Mouse (Mus musculus) intestine, embryonic 14.5 days (tissue): ENCODE data around the gene Mterf4. TPM values are rescaled to one million over a fixed set of nuclear protein-coding genes. Genes with fewer than 3 reads are reported as not detected.

ENCODE experiments used
- microRNA-seq: library from miRNA; unstranded; fragments of <30 nt; microRNA quantifications from one replicate; pipeline ENCODE4, GENCODE M21; 2016
- polyA plus RNA-seq: library from polyadenylated mRNA; unstranded; fragments of >200 nt; fragmentation: Nextera tagmentation; extraction: Ambion mirVana; gene quantifications from 2 replicates; pipeline ENCODE4 v1.2.1, GENCODE M21; 2014

Mterf4 gene
- polyA plus RNA-seq, 1 experiment from 2014 or later = 25.4 TPM

Small RNA genes lying within 50 kb of the gene (microRNA-seq; reads per million reads assigned to microRNA genes)
- gene Mir6345 = not detected
- gene Mir6901 = 0.42 reads per million
- gene Mir6902 = 0.51 reads per million

Other genes starting within 250 kb of the Mterf4 start
- 15.8 and 16.7 TPM in 2 replicates for gene Kif1a, start 204.0 kb downstream of the Mterf4 start, polyA plus RNA-seq
- gene Agxt, start 170.7 kb downstream of the Mterf4 start, polyA plus RNA-seq = not detected in 2 replicates
- gene 2310007B03Rik, start 145.0 kb downstream of the Mterf4 start, polyA plus RNA-seq = 3.2 and 3.9 TPM in 2 replicates
- 0.04 and 0.16 TPM in 2 replicates for gene Crocc2, start 137.2 kb downstream of the Mterf4 start, polyA plus RNA-seq
- 4.9 and 5.3 TPM in 2 replicates for gene Sned1, start 70.1 kb downstream of the Mterf4 start, polyA plus RNA-seq
- gene Ppp1r7, start 36.9 kb upstream of the Mterf4 start, polyA plus RNA-seq = 57.8 and 67.2 TPM in 2 replicates
- 13.2 and 15.4 TPM in 2 replicates for gene Pask, start 37.6 kb upstream of the Mterf4 start, polyA plus RNA-seq
- gene Ano7, start 68.0 kb upstream of the Mterf4 start, polyA plus RNA-seq = 0.87 and 0.92 TPM in 2 replicates
- 124 and 142 TPM in 2 replicates for gene Hdlbp, start 172.9 kb upstream of the Mterf4 start, polyA plus RNA-seq
- 6.6 and 7.2 TPM in 2 replicates for gene Farp2, start 206.2 kb upstream of the Mterf4 start, polyA plus RNA-seq